Mouse (Mus musculus) left cerebral cortex, adult 6 months (tissue): ENCODE data around the gene Acap2. TPM values are rescaled to one million over a fixed set of nuclear protein-coding genes. Genes with fewer than 3 reads are reported as not detected.

Experiments
- long read RNA-seq, 2 experiments: library from polyadenylated mRNA; unstranded; transcript quantifications; one replicate each; pipeline ENCODE4 v2.0.0; 2019 to 2020
- polyA plus RNA-seq: library from polyadenylated mRNA; unstranded; fragments of <200 nt; fragmentation: Nextera tagmentation; gene quantifications from 2 replicates; pipeline ENCODE4 v1.2.3, GENCODE M21; 2021

Acap2 gene
- polyA plus RNA-seq = 13.2 and 13.4 TPM in 2 replicates
- long read RNA-seq, experiment 1, partial matches to known transcripts = 21 of 81 reads
- long read RNA-seq, experiment 1, other reads (novel, unspliced or antisense) = 53 of 81 reads
- long read RNA-seq, experiment 2, partial matches to known transcripts = 19 of 43 reads
- long read RNA-seq, experiment 2, other reads (novel, unspliced or antisense) = 22 of 43 reads

GRCm38 (mm10) chr16:31200790-31201567 lies at the start of gene Acap2:
Gene Acap2, minus strand, starts transcription at chr16:31201245.

GRCm38 (mm10) chr16:31081125-31081664 lies 119.8 kb downstream of the Acap2 start, which contains the start of gene Xxylt1:
Gene Xxylt1, minus strand, starts transcription at chr16:31081432.

Other genes starting within 250 kb of the Acap2 start
- 4.2 and 15.6 TPM in 2 replicates for gene Xxylt1, start 119.8 kb downstream of the Acap2 start, polyA plus RNA-seq
- 105 and 120 TPM in 2 replicates for gene Ppp1r2, start 74.0 kb upstream of the Acap2 start, polyA plus RNA-seq
- gene Apod, start 113.6 kb upstream of the Acap2 start, polyA plus RNA-seq = 274 and 367 TPM in 2 replicates
- 91.7 and 92.2 TPM in 2 replicates for gene Bdh1, start 221.0 kb upstream of the Acap2 start, polyA plus RNA-seq